Mouse (Mus musculus) lung, postnatal 0 days (tissue): ENCODE measurements at regions not wholly inside any gene's neighbourhood (a gene's known extent, or its start where the extent isn't known, plus 50 kb on each side); places are given as distances from the start of the nearest gene placed in this dataset.

Source experiments
- ATAC-seq: fragments of 200-750 bp; cut with Nextera tagmentation; 2 replicates; pipeline ENCODE4 v1.8.0; 2017; ENCODE audit warnings: moderate library complexity
- DNase-seq: peaks from one replicate; pipeline ENCODE4 v3.0.0-alpha.2; 2016; ENCODE audit warnings: low spot score
- H3K27ac ChIP-seq: fragments of 300-500 bp; sonication (generic); 2 replicates; pipeline ENCODE4 v1.5.1; 2014; ENCODE audit warnings: antibody characterized with exemption, mild to moderate bottlenecking, low read length, mixed read lengths
- H3K27me3 ChIP-seq: fragments of 300-500 bp; sonication (generic); replicated peaks from 2 replicates; pipeline ENCODE4 v1.6.1; 2014; ENCODE audit warnings: low read length, mixed read lengths; ENCODE audit not compliant: insufficient read depth
- H3K36me3 ChIP-seq: fragments of 300-500 bp; sonication (generic); 2 replicates; pipeline ENCODE4 v1.6.1; 2014; ENCODE audit warnings: low read length, mixed read lengths; ENCODE audit not compliant: insufficient read depth
- H3K4me1 ChIP-seq: fragments of 300-500 bp; sonication (generic); 2 replicates; pipeline ENCODE4 v1.6.1; 2014; ENCODE audit warnings: antibody characterized with exemption, low read depth, low read length, mixed read lengths; ENCODE audit not compliant: insufficient read depth
- H3K4me2 ChIP-seq: fragments of 300-500 bp; sonication (generic); replicated peaks from 2 replicates; pipeline ENCODE4 v1.6.1; 2014; ENCODE audit warnings: low read depth, mild to moderate bottlenecking, low read length, moderate library complexity, mixed read lengths
- H3K4me3 ChIP-seq: fragments of 300-500 bp; sonication (generic); 2 replicates; pipeline ENCODE4 v1.5.1; 2014; ENCODE audit warnings: low read depth, low read length
- H3K9ac ChIP-seq: fragments of 300-500 bp; sonication (generic); replicated peaks from 2 replicates; pipeline ENCODE4 v1.6.1; 2014; ENCODE audit warnings: low read depth, mild to moderate bottlenecking
- H3K9me3 ChIP-seq: fragments of 300-500 bp; sonication (generic); 2 replicates; pipeline ENCODE4 v1.6.1; 2016; ENCODE audit warnings: low read length, mixed read lengths
- CTCF ChIP-seq: IDR thresholded peaks from 2 replicates; pipeline ENCODE4 v1.5.1; 2016; ENCODE audit warnings: antibody characterized with exemption, mild to moderate bottlenecking
- EP300 ChIP-seq: IDR thresholded peaks from 2 replicates; pipeline ENCODE4 v1.6.1; 2016; ENCODE audit warnings: antibody characterized with exemption, mild to moderate bottlenecking, control low read depth
- WGBS: fragments of 180-500 bp; shearing (Covaris S2); extraction: QIAGEN DNeasy Blood & Tissue Kit; methylation state at CpG from one replicate; pipeline ENCODE4 v1.1.7; 2014; 5-methylcytosine and 5-hydroxymethylcytosine counted together

GRCm38 (mm10) chr5:148808426-148808825, 120.7 kb downstream of the Katnal1 start:
- Histone ChIP-seq H3K27me3 (no peaks in the 10 kb centered on the region), H3K9ac (no peak overlapping the region), H3K36me3 (no peaks in the 10 kb centered on the region), H3K4me3 (no peak overlapping the region), H3K4me2 (no peak overlapping the region), H3K9me3 (peaks cover 3% of the 10 kb centered on the region; the same call in 1 of the 2 replicates), H3K27ac (no peak overlapping the region), H3K4me1 (no peaks in the 10 kb centered on the region)
- 0 out of 2 replicates have a peak, but pooled peaks have one; percentile 18 for TF ChIP-seq EP300
- peak; percentile 80 for TF ChIP-seq CTCF
- ATAC-seq = peak; percentile 49; the same call in 1 of the 2 replicates
- WGBS = 3% methylated on average over 4 of the region's 4 CpGs
- peak; percentile 86 for DNase-seq

GRCm38 (mm10) chr5:148807612-148808011, 121.5 kb downstream of the Katnal1 start:
- no peaks in the 10 kb centered on the region for H3K27me3 ChIP-seq
- no peak overlapping the region for H3K4me2 ChIP-seq
- H3K27ac ChIP-seq = no peak overlapping the region
- ATAC-seq (no peak), DNase-seq (no peak)
- H3K4me1 ChIP-seq = no peaks in the 10 kb centered on the region
- H3K9ac ChIP-seq = no peak overlapping the region
- peaks cover 3% of the 10 kb centered on the region; the same call in 1 of the 2 replicates for H3K9me3 ChIP-seq
- H3K4me3 ChIP-seq = no peak overlapping the region
- 91% methylated on average over 4 of the region's 4 CpGs for WGBS
- TF ChIP-seq CTCF (0 out of 2 replicates have a peak, but pooled peaks have one; percentile 19), EP300 (no peak)
- no peaks in the 10 kb centered on the region for H3K36me3 ChIP-seq

- H3K9me3 ChIP-seq = peaks cover 3% of the 10 kb centered on the region; the same call in 1 of the 2 replicates
- no peaks in the 10 kb centered on the region for H3K36me3 ChIP-seq
- no peak overlapping the region for H3K9ac ChIP-seq
- TF ChIP-seq CTCF (no peak), EP300 (no peak)
- no peaks in the 10 kb centered on the region for H3K4me1 ChIP-seq
- H3K4me2 ChIP-seq = no peak overlapping the region
- WGBS = 55% methylated on average over 3 of the region's 3 CpGs
- no peak overlapping the region for H3K27ac ChIP-seq
- no peak overlapping the region for H3K4me3 ChIP-seq
- H3K27me3 ChIP-seq = no peaks in the 10 kb centered on the region
- ATAC-seq (no peak), DNase-seq (no peak)
These were observed 124.1 kb downstream of the Katnal1 start for GRCm38 (mm10) chr5:148805030-148805429.

GRCm38 (mm10) chr5:148803772-148804171, 125.3 kb downstream of the Katnal1 start:
- peaks cover 3% of the 10 kb centered on the region; the same call in 1 of the 2 replicates for H3K4me1 ChIP-seq
- peaks cover 3% of the 10 kb centered on the region; the same call in 1 of the 2 replicates for H3K9me3 ChIP-seq
- H3K4me2 ChIP-seq = no peak overlapping the region
- WGBS = 87% methylated on average over 13 of the region's 14 CpGs
- H3K27me3 ChIP-seq = no peaks in the 10 kb centered on the region
- no peak overlapping the region for H3K9ac ChIP-seq
- no peak for ATAC-seq
- DNase-seq = no peak
- H3K36me3 ChIP-seq = no peaks in the 10 kb centered on the region
- H3K27ac ChIP-seq = no peak overlapping the region
- H3K4me3 ChIP-seq = no peak overlapping the region
- TF ChIP-seq EP300 (no peak), CTCF (no peak)

- Histone ChIP-seq H3K27me3 (no peaks in the 10 kb centered on the region), H3K36me3 (no peaks in the 10 kb centered on the region), H3K4me2 (no peak overlapping the region), H3K9ac (no peak overlapping the region), H3K4me3 (no peak overlapping the region), H3K27ac (no peak overlapping the region), H3K9me3 (peaks cover 3% of the 10 kb centered on the region; the same call in 1 of the 2 replicates), H3K4me1 (peaks cover 10% of the 10 kb centered on the region; the same call in 1 of the 2 replicates)
- TF ChIP-seq CTCF = no peak
- TF ChIP-seq EP300 = no peak
- no peak for DNase-seq
- ATAC-seq = no peak
- WGBS = 82% methylated on average over 9 of the region's 9 CpGs
These were observed 126.4 kb downstream of the Katnal1 start for GRCm38 (mm10) chr5:148802720-148803119.

GRCm38 (mm10) chr5:148798541-148798940, 130.6 kb downstream of the Katnal1 start:
- DNase-seq = peak; percentile 60
- no peak overlapping the region for H3K9ac ChIP-seq
- WGBS = 37% methylated on average over 6 of the region's 6 CpGs

More at GRCm38 (mm10) chr5:148798541-148798940, 130.6 kb downstream of the Katnal1 start:
- peaks cover 11% of the 10 kb centered on the region; the same call in 1 of the 2 replicates for H3K4me1 ChIP-seq
- no peak overlapping the region for H3K4me2 ChIP-seq
- ATAC-seq = peak; percentile 39; the same call in 1 of the 2 replicates
- no peaks in the 10 kb centered on the region for H3K36me3 ChIP-seq
- H3K27ac ChIP-seq = no peak overlapping the region
- no peaks in the 10 kb centered on the region for H3K27me3 ChIP-seq
- no peak overlapping the region for H3K4me3 ChIP-seq
- H3K9me3 ChIP-seq = no peaks in the 10 kb centered on the region
- TF ChIP-seq CTCF = no peak
- TF ChIP-seq EP300 = peak; percentile 28; the same call in 1 of the 2 replicates
